Mouse (Mus musculus): ENCODE measurements around the gene Samd8. TPM values are rescaled to one million over a fixed set of nuclear protein-coding genes. Genes with fewer than 3 reads are reported as not detected.

Gene Samd8
- polyA plus RNA-seq, 1 experiment from 2014 or later = 22.4 TPM

DNA sequence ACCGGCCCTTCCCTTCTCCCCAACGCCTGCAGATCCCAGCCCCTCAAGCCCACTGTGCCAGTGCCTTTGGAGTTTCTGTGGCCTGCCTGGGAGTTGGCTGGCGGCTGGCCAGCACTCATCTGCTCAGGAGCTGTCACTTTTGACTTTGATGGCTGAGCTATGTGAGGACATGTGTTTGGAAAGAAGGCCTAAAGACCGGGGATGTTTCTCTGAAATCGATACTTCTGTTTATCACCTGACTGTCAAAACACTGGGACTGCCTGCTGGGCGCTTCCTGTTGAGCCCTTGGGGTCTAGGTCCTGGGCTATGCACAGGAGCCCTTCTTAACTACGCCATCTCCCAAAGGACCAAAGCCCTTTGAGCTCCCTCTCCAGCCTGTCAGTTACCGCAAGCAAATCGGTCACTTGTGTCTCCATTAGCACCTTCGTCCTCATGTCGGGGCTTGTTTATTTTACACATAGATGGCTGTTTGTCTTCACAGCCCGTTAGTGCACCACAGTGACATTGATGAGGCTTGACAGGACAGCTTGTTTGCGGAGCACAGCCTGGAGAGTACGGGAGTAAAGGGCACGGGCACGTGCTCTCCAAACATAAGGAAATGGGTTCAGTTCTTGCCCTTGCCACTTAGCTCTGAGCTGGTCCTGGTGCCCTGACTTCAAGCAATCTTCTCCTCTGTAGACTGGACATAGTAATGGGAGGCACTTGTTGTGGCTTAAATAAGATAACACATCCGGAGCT, 30.5 kb upstream of the Samd8 start:
- ATAC-seq = 0 out of 2 replicates have a peak, but pooled peaks have one; percentile 28

DNA sequence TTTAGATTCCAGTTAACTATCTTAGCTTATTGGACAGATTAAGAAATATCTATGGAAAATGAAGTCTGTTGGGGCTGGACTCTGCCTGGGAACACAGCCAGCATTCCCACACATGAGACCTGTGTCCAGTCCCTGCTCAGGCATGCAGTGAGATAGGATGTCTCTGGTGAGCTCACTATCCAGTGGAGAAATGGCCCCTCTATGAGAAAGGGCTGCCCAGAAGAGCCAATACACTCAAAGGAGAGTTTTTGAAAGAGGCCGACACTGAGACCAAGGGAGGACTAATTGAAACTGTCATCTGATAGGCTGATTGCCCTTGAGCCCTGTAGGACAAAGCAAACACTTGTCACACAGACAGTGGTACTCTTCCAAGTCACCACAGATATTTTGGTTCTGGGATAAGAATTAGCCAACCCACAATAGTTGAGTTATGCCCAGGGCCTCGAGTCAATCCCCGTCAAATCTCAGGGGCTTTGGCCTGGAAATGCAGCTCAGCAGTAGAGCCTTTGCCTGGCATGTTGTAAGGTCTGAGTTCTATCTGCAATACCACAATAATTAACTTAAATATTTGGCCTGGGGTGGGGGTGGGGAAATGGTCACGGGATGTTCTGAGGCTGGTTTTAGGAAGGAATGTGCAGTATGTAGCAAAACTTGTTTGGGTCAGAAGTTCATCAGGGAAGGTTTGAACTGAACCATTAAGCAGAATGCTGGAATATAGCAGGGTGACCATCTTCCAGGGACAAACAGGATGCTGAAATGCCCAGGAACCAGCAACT, 29.7 kb upstream of the Samd8 start:
- Histone ChIP-seq H3K9me3 (replicated peaks; ENCODE audit: control insufficient read depth, low read length, poor library complexity, severe bottlenecking) (no peaks in the 10 kb centered on the region), H3K36me3 (ENCODE audit: control insufficient read depth, insufficient read depth, low read length) (no peaks in the 10 kb centered on the region), H3K4me1 (ENCODE audit: control insufficient read depth, insufficient read depth, low read length) (no peaks in the 10 kb centered on the region), H3K27me3 (ENCODE audit: control insufficient read depth, insufficient read depth, low read depth, low read length) (no peaks in the 10 kb centered on the region; the same call in 1 of the 2 replicates), H3K4me2 (ENCODE audit: low read length) (no peak overlapping the region), H3K9ac (ENCODE audit: low read depth, low read length) (no peak overlapping the region), H3K4me3 (ENCODE audit: low read depth, low read length) (no peak overlapping the region), H3K27ac (ENCODE audit: low read length) (no peak overlapping the region)
- WGBS = 86% methylated on average over 4 of the region's 4 CpGs
- ATAC-seq = no peak

More for the DNA sequence above, 30.5 kb upstream of the Samd8 start:
- 49% methylated on average over 17 of the region's 17 CpGs for WGBS
- Histone ChIP-seq H3K4me3 (ENCODE audit: low read depth, low read length) (no peak overlapping the region), H3K9me3 (replicated peaks; ENCODE audit: control insufficient read depth, low read length, poor library complexity, severe bottlenecking) (no peaks in the 10 kb centered on the region), H3K9ac (ENCODE audit: low read depth, low read length) (no peak overlapping the region), H3K4me2 (ENCODE audit: low read length) (no peak overlapping the region), H3K36me3 (ENCODE audit: control insufficient read depth, insufficient read depth, low read length) (no peaks in the 10 kb centered on the region), H3K27me3 (ENCODE audit: control insufficient read depth, insufficient read depth, low read depth, low read length) (no peaks in the 10 kb centered on the region; the same call in 1 of the 2 replicates), H3K4me1 (ENCODE audit: control insufficient read depth, insufficient read depth, low read length) (no peaks in the 10 kb centered on the region), H3K27ac (ENCODE audit: low read length) (no peak overlapping the region)

DNA sequence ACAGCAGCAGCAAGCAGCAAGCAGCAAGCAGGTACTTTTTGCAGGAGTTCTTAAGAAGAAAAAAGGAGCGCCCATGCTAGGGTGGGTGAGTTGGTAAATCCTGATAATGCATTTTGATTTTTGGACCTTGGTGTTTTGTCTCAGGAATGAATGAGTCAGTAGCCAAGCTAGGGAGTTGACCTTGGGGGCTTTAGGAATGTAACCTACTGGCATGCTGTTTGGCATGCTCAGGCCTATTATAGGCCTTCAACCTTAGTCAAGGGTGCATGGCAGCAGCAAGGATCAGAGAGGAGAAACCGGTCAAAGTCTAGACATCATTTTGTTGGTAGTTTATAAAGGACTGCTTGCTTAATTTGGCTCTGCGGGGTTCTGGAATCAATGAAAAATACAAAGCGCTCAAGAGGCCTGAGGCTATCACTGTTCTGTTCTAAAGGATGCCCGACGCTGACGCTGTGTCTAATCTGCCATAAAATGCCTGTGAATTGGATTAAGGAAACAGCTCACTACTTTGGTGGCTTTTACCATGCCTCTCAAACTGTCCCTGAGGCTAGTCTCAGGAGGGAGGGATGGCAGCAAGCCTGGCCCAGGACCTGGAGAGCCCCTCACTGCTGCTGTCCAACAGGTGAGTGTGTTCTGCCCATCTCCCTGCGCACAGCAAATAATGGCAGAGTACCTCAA, 28.2 kb upstream of the Samd8 start:
- Histone ChIP-seq H3K27ac (ENCODE audit: low read length) (no peak overlapping the region), H3K4me3 (ENCODE audit: low read depth, low read length) (no peak overlapping the region), H3K4me2 (ENCODE audit: low read length) (no peak overlapping the region), H3K9me3 (replicated peaks; ENCODE audit: control insufficient read depth, low read length, poor library complexity, severe bottlenecking) (no peaks in the 10 kb centered on the region), H3K4me1 (ENCODE audit: control insufficient read depth, insufficient read depth, low read length) (no peaks in the 10 kb centered on the region), H3K27me3 (ENCODE audit: control insufficient read depth, insufficient read depth, low read depth, low read length) (no peaks in the 10 kb centered on the region; the same call in 1 of the 2 replicates), H3K9ac (ENCODE audit: low read depth, low read length) (no peak overlapping the region), H3K36me3 (ENCODE audit: control insufficient read depth, insufficient read depth, low read length) (no peaks in the 10 kb centered on the region)
- peak; percentile 25; the same call in 1 of the 2 replicates for ATAC-seq
- WGBS = 37% methylated on average over 8 of the region's 8 CpGs

DNA sequence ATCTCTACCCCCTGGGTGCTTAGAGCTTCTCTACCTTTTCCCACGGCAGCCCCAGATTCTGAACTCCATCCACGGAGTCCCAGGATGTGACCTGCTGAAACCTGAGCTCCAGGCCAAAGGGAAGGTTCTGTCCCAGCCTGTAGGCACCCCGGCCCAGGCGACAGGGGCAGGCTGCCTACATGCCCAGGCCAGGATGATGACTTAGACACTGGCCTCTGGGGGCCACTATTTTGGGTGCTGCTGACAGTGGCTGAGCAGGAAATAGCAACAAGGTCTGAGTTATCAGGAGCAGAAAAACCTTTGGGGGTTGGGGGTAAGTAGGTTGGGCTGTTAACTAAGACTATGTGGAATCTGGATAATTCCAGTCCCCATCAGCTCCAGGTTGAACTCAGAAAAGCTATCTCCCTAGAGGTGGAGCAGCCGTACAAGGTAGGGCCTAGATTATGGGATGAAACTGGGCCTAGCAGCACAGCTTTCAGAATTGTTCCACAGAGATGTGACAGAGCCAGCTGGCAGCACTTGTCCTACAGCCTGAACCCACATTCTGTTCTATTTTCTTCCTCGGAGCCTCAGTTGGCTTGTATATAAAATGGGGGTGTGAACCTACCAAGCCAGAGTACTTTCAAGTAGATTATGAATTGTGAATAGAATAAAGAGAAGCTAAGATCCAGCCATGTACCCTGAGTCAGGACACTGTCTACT, 21.1 kb upstream of the Samd8 start:
- Histone ChIP-seq H3K9me3 (replicated peaks; ENCODE audit: control insufficient read depth, low read length, poor library complexity, severe bottlenecking) (no peaks in the 10 kb centered on the region), H3K4me3 (ENCODE audit: low read depth, low read length) (no peak overlapping the region), H3K9ac (ENCODE audit: low read depth, low read length) (no peak overlapping the region), H3K36me3 (ENCODE audit: control insufficient read depth, insufficient read depth, low read length) (no peaks in the 10 kb centered on the region), H3K27ac (ENCODE audit: low read length) (no peak overlapping the region), H3K4me1 (ENCODE audit: control insufficient read depth, insufficient read depth, low read length) (no peaks in the 10 kb centered on the region), H3K4me2 (ENCODE audit: low read length) (no peak overlapping the region), H3K27me3 (ENCODE audit: control insufficient read depth, insufficient read depth, low read depth, low read length) (no peaks in the 10 kb centered on the region; the same call in 1 of the 2 replicates)
- 89% methylated on average over 6 of the region's 6 CpGs for WGBS
- ATAC-seq = no peak

DNA sequence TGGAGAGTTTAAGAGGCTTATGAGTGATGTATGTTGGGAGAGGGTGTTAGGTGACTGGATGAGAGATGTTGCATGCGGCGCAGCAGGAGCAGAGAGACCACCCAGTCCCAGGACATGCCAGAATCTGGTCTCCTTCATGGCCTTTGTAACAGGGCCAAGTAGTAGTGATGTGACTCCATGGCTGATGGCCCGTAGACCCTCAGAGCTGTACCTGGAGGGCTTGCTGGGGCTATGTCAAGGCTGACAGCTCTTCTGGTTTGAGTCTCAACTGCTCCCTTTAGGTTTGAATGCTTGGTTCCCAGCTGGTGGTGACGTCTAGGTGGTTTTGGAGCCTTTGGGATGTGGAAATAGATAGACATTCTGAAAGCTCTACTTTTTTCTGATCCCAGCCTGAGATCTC, 20.4 kb upstream of the Samd8 start:
- Histone ChIP-seq H3K9ac (ENCODE audit: low read depth, low read length) (no peak overlapping the region), H3K36me3 (ENCODE audit: control insufficient read depth, insufficient read depth, low read length) (no peaks in the 10 kb centered on the region), H3K4me3 (ENCODE audit: low read depth, low read length) (no peak overlapping the region), H3K4me1 (ENCODE audit: control insufficient read depth, insufficient read depth, low read length) (no peaks in the 10 kb centered on the region), H3K27ac (ENCODE audit: low read length) (no peak overlapping the region), H3K27me3 (ENCODE audit: control insufficient read depth, insufficient read depth, low read depth, low read length) (no peaks in the 10 kb centered on the region; the same call in 1 of the 2 replicates), H3K4me2 (ENCODE audit: low read length) (no peak overlapping the region), H3K9me3 (replicated peaks; ENCODE audit: control insufficient read depth, low read length, poor library complexity, severe bottlenecking) (no peaks in the 10 kb centered on the region)
- 98% methylated on average over 4 of the region's 4 CpGs for WGBS
- no peak for ATAC-seq

DNA sequence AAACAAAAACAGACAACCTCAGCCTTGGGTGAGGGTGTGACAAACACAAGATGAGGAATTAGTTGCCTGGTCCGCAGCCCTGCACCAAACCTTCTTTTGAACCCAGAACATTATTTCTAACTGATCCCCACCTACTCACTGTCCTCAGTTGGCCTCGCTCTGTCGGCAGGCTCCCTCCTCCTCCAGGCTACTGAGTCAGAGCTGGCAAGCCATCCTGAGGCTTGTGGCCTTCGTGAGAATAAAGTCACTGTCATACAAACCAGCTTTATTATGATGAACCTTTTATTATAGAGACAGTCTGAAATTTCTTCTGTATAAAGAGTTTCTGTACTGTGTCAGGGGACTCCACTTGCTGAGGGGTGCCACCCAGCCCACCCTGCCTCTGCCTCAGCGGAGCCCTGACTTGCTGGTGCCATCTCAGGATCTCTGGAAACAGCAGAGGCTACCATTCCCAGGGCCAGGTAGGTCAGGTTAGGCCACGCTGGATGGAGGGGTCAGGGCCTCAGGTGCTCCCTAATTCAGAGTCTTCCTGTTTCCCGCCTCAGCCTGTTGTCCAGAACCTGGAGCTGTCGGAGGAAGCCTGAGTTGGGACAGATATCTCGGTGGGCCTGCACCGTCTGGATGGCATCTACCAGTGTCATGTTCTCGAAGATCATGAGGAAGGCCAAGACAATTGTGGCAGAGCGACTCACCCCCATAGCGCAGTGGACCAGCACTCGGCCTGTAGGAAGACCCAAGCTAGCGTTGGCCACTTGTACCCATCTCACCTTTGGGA, 17.0 kb upstream of the Samd8 start:
- Histone ChIP-seq H3K27ac (ENCODE audit: low read length) (no peak overlapping the region), H3K27me3 (ENCODE audit: control insufficient read depth, insufficient read depth, low read depth, low read length) (no peaks in the 10 kb centered on the region), H3K4me3 (ENCODE audit: low read depth, low read length) (no peak overlapping the region), H3K4me1 (ENCODE audit: control insufficient read depth, insufficient read depth, low read length) (no peaks in the 10 kb centered on the region), H3K9ac (ENCODE audit: low read depth, low read length) (no peak overlapping the region), H3K36me3 (ENCODE audit: control insufficient read depth, insufficient read depth, low read length) (no peaks in the 10 kb centered on the region), H3K9me3 (replicated peaks; ENCODE audit: control insufficient read depth, low read length, poor library complexity, severe bottlenecking) (no peaks in the 10 kb centered on the region), H3K4me2 (ENCODE audit: low read length) (no peak overlapping the region)
- ATAC-seq = no peak
- WGBS = 93% methylated on average over 15 of the region's 15 CpGs

DNA sequence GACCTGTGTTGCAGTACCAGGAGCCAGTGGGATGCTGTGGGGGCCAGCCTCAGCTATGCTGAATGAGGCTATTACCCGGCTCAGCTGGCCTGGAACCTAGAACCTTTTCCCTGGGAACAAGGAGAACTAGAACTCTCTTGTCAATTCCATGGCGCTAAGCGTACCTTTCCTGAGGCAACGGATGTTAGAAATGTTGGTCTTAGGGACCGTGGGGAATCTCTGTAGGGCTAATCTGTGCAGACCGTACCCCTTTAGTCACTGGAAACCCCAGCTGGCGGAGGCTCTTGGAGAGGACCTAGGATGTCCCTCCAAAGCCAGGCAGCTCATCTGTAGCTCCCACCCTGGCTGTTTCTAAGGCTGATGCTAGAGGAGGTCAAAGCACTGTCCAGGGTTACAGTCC, 10.0 kb upstream of the Samd8 start:
- H3K27me3 ChIP-seq (ENCODE audit: control insufficient read depth, insufficient read depth, low read depth, low read length) = no peaks in the 10 kb centered on the region; the same call in 1 of the 2 replicates
- no peak overlapping the region for H3K4me2 ChIP-seq (ENCODE audit: low read length)
- H3K9me3 ChIP-seq (replicated peaks; ENCODE audit: control insufficient read depth, low read length, poor library complexity, severe bottlenecking) = no peaks in the 10 kb centered on the region
- no peak overlapping the region for H3K9ac ChIP-seq (ENCODE audit: low read depth, low read length)
- H3K4me3 ChIP-seq (ENCODE audit: low read depth, low read length) = no peak overlapping the region
- no peaks in the 10 kb centered on the region for H3K4me1 ChIP-seq (ENCODE audit: control insufficient read depth, insufficient read depth, low read length)
- H3K36me3 ChIP-seq (ENCODE audit: control insufficient read depth, insufficient read depth, low read length) = no peaks in the 10 kb centered on the region
- 93% methylated on average over 7 of the region's 7 CpGs for WGBS
- no peak overlapping the region for H3K27ac ChIP-seq (ENCODE audit: low read length)
- no peak for ATAC-seq

DNA sequence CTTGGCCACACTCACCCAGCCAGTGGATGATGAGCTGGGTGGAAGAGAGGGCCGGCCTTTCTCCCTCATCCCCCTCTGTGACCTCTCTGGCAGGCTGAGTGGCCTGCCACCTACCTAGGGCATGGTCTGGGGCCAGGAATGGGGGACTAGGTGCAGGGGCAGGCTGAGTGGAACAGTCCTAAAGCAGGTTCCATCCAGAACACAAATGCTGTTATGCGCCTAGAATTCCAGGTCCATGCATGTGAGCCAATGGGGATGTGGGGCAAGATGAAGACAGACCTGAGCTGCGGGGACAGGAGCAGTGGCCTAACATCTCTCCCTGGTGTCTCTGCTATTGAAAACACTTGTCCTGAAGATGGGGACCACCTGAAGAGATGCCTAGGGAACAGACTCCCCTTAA, 9.0 kb upstream of the Samd8 start:
- Histone ChIP-seq H3K27ac (ENCODE audit: low read length) (no peak overlapping the region), H3K4me1 (ENCODE audit: control insufficient read depth, insufficient read depth, low read length) (no peaks in the 10 kb centered on the region), H3K4me2 (ENCODE audit: low read length) (no peak overlapping the region), H3K9me3 (replicated peaks; ENCODE audit: control insufficient read depth, low read length, poor library complexity, severe bottlenecking) (no peaks in the 10 kb centered on the region), H3K9ac (ENCODE audit: low read depth, low read length) (no peak overlapping the region; the same call in 1 of the 2 replicates), H3K27me3 (ENCODE audit: control insufficient read depth, insufficient read depth, low read depth, low read length) (no peaks in the 10 kb centered on the region; the same call in 1 of the 2 replicates), H3K4me3 (ENCODE audit: low read depth, low read length) (no peak overlapping the region), H3K36me3 (ENCODE audit: control insufficient read depth, insufficient read depth, low read length) (no peaks in the 10 kb centered on the region)
- ATAC-seq = no peak
- 93% methylated on average over 3 of the region's 3 CpGs for WGBS

Measured in midbrain, embryonic 16.5 days (tissue).